Mouse (Mus musculus): ENCODE data around the gene Urad.

The Urad gene

DNA sequence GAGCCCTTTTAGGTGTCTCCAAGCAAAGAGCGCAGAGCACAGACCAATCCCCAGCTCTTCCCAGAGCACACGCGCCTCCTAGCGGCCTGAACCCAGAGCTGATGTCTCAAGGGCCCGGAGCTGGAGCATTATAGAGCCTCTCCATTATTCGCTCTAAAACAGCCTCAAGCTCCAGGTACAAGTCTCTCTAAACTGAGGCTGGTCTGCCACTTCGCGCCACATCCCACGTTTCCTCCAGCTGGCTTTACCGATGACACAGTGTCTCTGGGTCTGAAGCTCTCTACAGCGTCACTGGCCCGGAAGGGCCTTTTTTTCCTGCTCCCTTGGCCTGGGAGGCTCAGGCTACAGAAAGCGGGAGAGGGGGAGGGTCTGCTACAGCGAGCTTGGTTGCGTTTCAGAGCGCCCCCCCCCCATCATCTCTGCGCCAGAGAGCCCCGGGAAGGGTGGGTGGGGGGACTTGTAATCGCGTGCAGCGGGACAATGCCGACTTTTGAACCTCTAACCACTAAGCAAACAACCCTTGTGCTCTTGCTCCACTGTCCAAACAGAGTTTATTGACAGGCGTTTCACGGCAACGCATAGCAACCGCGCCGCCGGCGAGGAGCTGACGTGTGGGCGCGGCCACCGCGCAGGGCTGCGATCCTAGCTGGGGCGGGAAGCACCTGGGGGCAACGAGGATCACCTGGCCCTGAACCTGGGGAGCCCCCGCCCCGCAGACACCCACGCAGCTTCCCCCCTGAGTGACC, 22.8 kb downstream of the Urad start:
- DNase-seq = peak; percentile 54 to 56

- no peak for DNase-seq
Measured at GRCm38 (mm10) chr5:147297249-147297648, 25.0 kb downstream of the Urad start.

DNA sequence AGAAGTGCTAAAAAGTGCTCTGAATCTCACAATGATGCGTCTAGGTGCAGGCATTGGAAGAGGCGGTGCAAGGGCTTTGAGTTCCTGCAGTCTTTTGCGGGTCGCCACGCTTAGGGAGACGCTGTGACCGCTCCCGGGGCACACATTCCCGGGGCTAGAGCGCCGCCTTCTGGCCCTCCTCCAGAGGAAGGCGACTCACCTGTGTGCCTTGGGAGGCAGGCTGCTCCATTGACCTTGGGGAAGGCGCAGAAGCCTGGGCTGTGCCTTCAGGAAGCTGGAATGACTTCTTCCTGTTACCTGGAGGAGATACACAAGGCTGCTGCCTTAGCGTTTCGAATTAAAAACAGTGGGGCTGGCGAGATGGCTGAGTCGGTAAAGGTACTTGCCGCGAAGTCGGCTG, 28.1 kb downstream of the Urad start:
- DNase-seq = no peak

DNA sequence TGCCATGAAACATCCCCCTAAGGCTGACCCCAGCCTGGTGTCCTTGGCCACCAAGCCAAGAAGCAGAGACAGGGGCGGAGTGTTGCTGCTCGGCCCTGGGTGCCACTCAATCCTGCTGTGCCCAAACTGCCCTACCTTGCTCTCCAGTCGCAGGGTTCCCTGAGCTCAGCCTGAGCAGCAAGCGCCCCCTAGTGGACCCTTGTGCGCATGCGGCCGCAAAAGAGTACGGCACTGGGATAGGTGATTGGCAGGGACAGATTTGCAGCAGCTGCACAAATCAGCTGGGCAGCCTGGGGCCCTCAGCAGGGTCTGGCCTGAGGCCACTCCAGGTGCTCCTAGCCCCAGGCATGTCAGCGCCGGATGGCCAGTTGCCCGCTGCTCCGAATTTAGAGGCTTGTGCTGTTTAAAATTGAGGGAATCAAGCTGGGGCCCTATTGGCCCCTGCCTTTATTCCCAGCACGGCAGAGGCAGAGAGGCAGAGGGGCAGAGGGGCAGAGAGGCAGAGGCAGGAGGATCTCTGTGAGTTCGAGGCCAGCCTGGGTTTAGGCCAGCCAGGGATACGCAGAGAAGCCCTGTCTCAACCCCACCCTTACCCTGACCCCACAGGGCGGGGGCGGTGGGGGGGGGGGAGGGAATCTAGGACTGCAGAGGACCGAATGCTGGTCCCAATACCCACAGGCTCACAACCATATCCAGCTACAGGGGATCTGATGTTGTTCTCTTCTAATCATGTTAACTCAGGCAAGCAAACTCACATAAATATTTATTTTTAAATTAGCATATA, 28.9 kb downstream of the Urad start:
- peak; percentile 78 for DNase-seq

DNA sequence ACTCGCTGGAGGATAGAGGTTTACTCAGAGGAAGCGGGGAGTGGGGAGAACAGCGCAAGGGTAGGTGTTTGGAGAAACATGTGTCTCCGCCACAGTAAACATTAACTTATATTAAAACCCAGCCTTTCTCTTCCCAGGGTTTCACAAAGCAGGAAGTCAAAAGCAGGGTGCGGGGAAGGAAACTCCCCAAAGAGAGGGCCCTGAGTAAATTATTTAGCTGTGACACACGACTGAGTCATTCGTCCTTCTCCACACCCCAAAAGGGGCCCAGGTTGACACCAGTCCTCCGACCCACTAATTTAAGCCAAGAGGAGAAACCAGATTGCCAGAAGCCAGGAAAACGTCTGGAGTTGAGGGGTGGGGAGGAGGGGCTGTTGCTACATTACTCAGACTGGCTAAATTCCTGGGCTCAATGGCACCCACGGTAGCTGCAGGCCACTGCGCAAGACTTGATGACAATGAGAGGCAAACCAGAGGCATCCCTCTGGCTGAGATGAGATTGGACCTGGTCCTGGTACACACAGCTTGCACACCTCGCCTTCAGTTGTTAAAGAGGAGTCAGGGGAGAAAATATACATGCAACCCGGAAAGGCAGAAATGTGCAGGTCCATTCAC, 29.6 kb downstream of the Urad start:
- no peak for DNase-seq

DNA sequence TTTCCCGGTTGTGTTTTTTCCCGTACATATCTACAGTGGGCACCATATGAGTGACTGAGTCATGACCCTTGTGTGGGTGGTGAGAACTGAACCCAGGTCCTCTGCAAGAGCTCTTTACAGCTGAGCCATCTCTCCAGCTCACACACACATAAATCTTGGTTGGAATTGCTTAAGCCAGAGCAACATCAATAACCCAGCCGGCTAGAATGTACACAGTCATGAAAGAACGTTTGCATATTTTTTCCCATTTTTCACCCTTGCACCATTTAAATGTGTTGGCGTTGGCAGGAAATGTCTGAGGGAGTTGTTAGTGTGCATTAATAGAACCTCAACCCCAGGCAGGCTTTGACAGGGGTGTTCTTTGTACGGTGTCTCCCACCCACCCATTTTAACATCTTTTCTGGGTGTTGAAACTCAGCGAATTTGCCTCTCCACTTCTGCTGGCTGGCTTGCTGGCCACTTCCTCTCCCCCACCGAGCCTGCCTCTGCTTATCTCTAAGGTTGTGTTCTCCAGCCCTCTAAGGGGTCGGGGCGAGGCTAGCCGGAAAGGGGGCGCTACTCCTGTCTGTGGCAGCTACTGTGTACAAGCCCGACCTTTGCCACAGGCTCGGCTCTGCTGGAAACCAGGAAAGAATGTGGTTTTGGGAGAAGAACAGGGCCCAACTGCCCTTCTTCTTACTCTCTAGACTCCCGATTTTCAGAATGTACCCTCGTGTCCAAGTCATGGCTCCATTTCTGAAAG, 30.3 kb downstream of the Urad start:
- no peak for DNase-seq

DNA sequence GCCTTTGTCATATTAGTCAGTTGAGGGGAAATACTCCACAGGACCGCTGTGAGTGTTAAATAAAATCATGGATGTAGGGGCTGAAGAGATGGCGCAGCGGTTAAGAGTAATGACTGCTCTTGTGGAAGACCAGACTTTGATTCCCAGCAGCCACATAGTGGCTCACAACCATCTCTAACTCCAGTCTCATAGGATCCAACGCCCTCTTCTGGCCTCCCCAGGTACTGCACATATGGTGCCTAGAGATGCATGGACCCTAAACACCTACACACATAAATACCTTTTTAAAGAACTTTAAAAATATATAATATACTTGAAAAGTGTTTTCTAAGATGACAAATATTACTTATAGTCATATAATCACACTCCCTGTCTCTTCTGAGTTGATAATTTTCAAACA, 37.9 kb downstream of the Urad start:
- DNase-seq = no peak

DNA sequence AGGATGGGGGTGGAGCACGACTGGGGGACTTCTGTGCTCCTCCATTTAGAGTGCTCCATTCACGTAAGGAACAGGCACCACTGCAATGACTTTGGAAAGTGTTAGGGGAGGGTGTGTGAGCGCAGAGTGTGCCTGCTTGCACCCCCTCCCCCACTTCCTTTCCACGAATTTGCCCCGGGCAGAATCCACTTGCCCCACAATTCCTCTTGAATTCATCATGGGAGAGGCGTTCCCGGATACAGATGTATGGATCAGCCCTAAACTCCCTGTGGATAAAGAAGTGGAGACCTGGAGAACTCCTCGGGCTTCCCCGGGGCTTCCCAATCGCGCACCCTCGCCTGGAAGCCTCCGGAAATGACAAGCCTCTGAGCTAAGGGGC, 44.7 kb downstream of the Urad start:
- no peak for DNase-seq

DNA sequence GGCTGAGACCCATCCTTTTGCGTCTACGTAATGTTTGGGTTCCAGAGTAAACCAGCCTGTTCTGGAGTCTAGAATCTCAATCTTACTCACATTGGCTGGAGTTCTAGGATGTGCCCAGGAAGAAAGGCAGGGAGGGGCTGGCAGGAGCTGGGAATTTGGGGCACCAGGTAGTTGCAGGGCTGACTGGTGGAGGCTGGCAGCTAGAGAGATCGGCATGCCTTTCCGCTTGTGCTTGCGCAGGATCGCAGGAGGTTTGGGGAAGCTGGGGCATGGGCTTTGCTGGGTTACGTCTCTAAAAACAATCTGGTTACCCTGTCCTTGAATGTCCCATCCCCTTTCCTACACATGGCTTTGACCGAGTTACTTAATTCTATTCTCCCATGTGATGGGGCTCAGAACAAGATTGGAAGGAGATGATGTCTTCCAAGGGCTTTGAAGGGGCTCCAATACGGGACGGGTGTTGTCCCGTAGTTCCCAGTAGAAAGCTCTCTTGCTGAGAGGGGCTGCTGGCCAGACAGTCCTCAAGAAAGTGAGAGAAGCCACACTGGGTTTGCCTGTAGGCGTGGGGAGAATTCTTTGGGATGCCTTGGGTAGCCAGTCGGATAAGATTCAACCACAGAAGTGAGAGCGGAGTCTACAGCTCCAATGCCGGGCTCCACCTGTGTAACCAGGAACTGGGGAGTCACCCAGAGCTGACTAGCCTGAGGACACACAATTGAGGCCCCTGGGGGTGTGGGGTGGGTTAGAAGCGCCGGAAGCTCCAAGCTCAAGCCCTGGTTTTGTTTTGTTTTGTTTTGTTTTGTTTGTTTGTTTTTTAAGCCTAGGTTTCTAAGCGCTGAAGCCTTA, 45.3 kb downstream of the Urad start:
- DNase-seq = no peak

DNA sequence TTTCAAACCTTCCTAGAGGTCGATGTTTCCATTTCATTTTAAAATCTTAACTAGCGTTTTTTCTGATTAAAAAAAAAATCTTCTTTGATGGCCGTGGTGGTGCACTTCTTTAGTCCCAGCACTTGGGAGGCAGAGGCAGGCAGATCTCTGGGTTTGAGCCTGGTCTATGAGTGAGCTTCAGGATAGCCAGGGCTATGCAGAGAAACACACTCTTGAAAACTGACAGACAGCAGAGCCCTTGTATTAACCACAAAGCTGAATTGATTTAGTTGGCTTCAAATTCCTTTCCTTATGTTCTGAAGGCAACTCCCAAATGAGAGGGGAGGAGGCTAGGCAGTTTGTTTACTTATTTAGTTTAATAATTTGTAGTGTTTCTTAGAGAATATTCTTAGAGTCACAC, 46.5 kb downstream of the Urad start:
- DNase-seq = no peak

DNA sequence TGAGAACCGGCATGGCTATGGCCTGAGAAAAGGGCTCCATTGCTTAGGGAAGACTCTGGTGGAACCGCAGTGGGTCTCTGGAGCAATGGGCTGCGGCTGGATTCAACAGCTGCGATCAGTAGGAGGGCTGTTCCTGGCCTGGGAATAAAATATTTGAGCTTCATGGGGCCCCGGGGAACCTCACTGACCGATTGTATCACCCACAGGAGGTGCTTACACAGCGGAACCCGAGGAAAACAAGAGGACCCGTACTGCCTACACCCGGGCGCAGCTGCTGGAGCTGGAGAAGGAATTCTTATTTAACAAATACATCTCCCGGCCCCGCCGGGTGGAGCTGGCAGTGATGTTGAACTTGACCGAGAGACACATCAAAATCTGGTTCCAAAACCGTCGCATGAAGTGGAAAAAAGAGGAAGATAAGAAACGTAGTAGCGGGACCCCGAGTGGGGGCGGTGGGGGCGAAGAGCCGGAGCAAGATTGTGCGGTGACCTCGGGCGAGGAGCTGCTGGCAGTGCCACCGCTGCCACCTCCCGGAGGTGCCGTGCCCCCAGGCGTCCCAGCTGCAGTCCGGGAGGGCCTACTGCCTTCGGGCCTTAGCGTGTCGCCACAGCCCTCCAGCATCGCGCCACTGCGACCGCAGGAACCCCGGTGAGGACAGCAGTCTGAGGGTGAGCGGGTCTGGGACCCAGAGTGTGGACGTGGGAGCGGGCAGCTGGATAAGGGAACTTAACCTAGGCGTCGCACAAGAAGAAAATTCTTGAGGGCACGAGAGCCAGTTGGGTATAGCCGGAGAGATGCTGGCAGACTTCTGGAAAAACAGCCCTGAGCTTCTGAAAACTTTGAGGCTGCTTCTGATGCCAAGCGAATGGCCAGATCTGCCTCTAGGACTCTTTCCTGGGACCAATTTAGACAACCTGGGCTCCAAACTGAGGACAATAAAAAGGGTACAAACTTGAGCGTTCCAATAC, 47.8 kb downstream of the Urad start:
- peak in 1 of 2 experiments; percentile 21 for DNase-seq

DNA sequence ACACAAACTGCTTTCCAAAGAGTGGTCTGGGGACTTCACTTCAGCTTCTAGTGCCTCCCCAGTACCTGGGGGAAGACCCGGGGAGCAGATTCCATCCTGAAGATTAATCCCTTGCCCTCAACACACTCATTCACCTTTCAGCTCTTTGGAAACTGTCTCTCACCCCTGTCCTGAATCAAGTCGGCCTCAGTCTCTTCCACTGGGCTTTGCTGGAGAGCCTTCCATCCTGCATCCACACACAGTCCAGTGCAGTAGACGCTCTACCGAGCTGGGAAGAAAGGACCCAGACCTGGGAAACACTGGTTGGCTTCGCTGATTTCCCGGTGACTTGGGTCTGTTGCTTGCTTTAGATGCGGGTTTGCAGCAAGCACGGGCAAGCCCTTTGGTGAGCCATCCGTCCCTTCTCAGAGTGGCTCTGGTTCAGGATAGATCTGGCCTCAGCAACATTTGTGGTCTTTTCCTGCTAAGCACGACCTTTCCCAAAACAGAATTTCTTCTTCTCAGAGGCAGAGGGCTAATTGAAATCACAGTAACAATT, 49.4 kb downstream of the Urad start:
- no peak for DNase-seq

GRCm38 (mm10) chr5:147272046-147272807, 50.0 kb downstream of the Urad start:
- DNase-seq = no peak

GRCm38 (mm10) chr5:147270673-147271655, 51.3 kb downstream of the Urad start:
- DNase-seq = no peak

DNA sequence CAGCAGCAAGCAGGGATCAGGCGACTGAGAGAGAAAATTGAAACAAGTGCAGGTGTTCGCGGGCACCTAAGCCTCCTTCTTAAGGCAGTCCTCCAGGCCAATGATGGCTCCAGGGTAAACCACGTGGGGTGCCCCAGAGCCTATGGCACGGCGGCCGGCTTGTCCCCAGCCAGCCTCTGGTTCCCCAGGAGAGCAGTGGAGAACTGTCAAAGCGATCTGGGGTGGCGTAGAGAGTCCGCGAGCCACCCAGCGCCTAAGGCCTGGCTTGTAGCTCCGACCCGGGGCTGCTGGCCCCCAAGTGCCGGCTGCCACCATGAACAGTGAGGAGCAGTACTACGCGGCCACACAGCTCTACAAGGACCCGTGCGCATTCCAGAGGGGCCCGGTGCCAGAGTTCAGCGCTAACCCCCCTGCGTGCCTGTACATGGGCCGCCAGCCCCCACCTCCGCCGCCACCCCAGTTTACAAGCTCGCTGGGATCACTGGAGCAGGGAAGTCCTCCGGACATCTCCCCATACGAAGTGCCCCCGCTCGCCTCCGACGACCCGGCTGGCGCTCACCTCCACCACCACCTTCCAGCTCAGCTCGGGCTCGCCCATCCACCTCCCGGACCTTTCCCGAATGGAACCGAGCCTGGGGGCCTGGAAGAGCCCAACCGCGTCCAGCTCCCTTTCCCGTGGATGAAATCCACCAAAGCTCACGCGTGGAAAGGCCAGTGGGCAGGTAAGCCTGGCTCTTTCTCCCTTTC, 52.1 kb downstream of the Urad start, which contains the start of gene Pdx1:
Gene Pdx1 (plus strand): TSS at position 34 of the 747 bp plus-strand sequence.
- no peak for DNase-seq

DNA sequence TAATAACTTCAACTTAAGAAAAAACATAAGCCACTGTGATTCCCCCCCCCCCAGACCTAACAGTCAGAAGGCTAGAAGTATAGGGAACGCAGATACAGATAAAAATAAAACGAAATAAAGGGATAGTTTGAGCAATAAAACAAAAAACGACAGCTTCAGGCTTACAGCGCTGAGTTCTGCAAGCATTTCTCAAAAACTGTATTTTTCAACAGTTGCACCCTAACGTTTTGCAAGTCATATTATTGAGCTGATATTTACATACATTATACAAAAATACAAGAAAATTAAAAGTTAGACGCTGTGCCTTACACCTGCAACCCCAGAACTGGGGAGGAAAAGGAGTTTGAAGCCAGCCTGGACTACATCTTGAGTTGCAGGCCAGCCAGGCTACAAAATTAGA, 52.9 kb downstream of the Urad start:
- DNase-seq = no peak

DNA sequence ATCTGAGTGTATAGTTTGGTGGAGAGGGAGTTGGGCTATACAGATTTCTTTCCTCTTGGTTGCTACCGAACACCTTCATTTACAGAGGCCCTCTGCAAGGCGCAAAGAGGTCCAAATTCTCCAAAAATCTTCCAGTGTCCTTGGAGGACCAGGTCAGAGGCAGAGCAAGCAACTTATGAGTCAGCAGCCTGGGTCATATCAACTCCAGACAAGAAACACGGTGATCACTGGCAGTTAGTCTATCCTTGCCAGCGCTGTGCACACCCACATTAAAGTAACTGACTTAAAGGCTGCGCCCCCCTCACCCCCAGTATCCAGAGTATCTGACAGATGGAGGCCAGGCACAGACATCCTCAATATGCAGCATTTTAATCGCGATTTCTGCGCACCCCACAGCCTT, 53.5 kb downstream of the Urad start:
- DNase-seq = no peak

DNA sequence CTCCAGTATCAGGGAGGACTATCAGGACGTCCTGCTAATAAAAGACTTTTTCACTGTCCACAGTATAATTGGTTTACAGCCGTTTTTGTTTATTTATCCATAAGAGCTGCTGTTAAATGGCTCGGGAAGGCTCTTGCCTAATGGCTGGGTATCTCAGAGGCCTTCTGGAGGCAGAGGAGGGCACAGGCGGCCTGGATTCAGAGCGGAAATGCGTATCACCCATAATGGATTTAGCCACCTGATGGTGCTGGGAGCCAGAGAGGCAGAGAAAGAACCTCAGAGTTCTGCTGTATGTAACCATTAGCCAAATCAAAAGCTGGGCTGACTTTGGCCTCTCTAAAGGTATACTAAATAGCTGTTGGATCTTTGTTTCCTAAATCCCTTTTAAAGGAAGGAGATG, 54.8 kb downstream of the Urad start:
- no peak for DNase-seq
